Mouse (Mus musculus) midbrain, embryonic 14.5 days (tissue): ENCODE measurements at regions not wholly inside any gene's neighbourhood (a gene's known extent, or its start where the extent isn't known, plus 50 kb on each side); places are given as distances from the start of the nearest gene placed in this dataset.

Source experiments
- ATAC-seq: fragments of 200-750 bp; cut with Nextera tagmentation; 2 replicates; pipeline ENCODE4 v1.8.0; 2017; ENCODE audit warnings: moderate number of reproducible peaks, moderate library complexity; ENCODE audit not compliant: low FRiP score, low TSS enrichment
- DNase-seq: peaks from one replicate; pipeline ENCODE4 v3.0.0-alpha.2; 2015
- H3K27ac ChIP-seq: fragments of 300-500 bp; sonication (generic); replicated peaks from 2 replicates; pipeline ENCODE4 v1.5.1; 2014; ENCODE audit warnings: mild to moderate bottlenecking, low read depth, low read length, moderate library complexity
- H3K27me3 ChIP-seq: fragments of 300-500 bp; sonication (generic); 2 replicates; pipeline ENCODE4 v1.6.1; 2014; ENCODE audit warnings: low read length, control low read depth, mixed read lengths; ENCODE audit not compliant: control insufficient read depth, insufficient read depth
- H3K36me3 ChIP-seq: fragments of 300-500 bp; sonication (generic); 2 replicates; pipeline ENCODE4 v1.6.1; 2014; ENCODE audit warnings: low read length, control low read depth; ENCODE audit not compliant: control insufficient read depth, insufficient read depth
- H3K4me1 ChIP-seq: fragments of 300-500 bp; sonication (generic); 2 replicates; pipeline ENCODE4 v1.6.1; 2014; ENCODE audit warnings: mild to moderate bottlenecking, antibody characterized with exemption, low read length, control low read depth; ENCODE audit not compliant: control insufficient read depth, insufficient read depth
- H3K4me2 ChIP-seq: fragments of 300-500 bp; sonication (generic); 2 replicates; pipeline ENCODE4 v1.6.1; 2014; ENCODE audit warnings: mild to moderate bottlenecking, low read length, moderate library complexity
- H3K4me3 ChIP-seq: fragments of 300-500 bp; sonication (generic); replicated peaks from 2 replicates; pipeline ENCODE4 v1.5.1; 2014; ENCODE audit warnings: low read depth, low read length
- H3K9ac ChIP-seq: fragments of 300-500 bp; sonication (generic); replicated peaks from 2 replicates; pipeline ENCODE4 v1.6.1; 2014; ENCODE audit warnings: mild to moderate bottlenecking, low read length, moderate library complexity
- H3K9me3 ChIP-seq: fragments of 300-500 bp; sonication (generic); 2 replicates; pipeline ENCODE4 v1.6.1; 2016; ENCODE audit warnings: low read length, control low read depth, mixed read lengths; ENCODE audit not compliant: control insufficient read depth
- WGBS: fragments of 180-500 bp; shearing (Covaris S2); extraction: QIAGEN DNeasy Blood & Tissue Kit; methylation state at CpG from one replicate; pipeline ENCODE4 v1.1.7; 2014; 5-methylcytosine and 5-hydroxymethylcytosine counted together

GRCm38 (mm10) chr9:94200892-94201291, 337.0 kb downstream of the 1190002N15Rik start:
- H3K27ac ChIP-seq, result no peak overlapping the region
- no peaks in the 10 kb centered on the region for H3K27me3 ChIP-seq
- no peak overlapping the region for H3K9ac ChIP-seq
- no peaks in the 10 kb centered on the region for H3K9me3 ChIP-seq
- DNase-seq (no peak), ATAC-seq (no peak)
- H3K4me2 ChIP-seq, result no peak overlapping the region
- 90% methylated on average over 1 of the region's 1 CpGs for WGBS
- no peaks in the 10 kb centered on the region for H3K4me1 ChIP-seq
- H3K4me3 ChIP-seq, result no peak overlapping the region
- no peaks in the 10 kb centered on the region for H3K36me3 ChIP-seq

- H3K4me2 ChIP-seq, result no peak overlapping the region
- ATAC-seq (no peak), DNase-seq (no peak)
- no peak overlapping the region for H3K27ac ChIP-seq
- H3K9me3 ChIP-seq, result no peaks in the 10 kb centered on the region
- 91% methylated on average over 2 of the region's 2 CpGs for WGBS
- no peak overlapping the region for H3K9ac ChIP-seq
- no peak overlapping the region for H3K4me3 ChIP-seq
- no peaks in the 10 kb centered on the region for H3K27me3 ChIP-seq
- H3K36me3 ChIP-seq, result no peaks in the 10 kb centered on the region
- H3K4me1 ChIP-seq, result no peaks in the 10 kb centered on the region
These were observed 338.0 kb downstream of the 1190002N15Rik start for GRCm38 (mm10) chr9:94199864-94200263.

GRCm38 (mm10) chr9:94191083-94191482, 346.8 kb downstream of the 1190002N15Rik start:
- Histone ChIP-seq H3K27ac (no peak overlapping the region), H3K4me3 (no peak overlapping the region), H3K27me3 (no peaks in the 10 kb centered on the region), H3K4me1 (0 out of 2 replicates have a peak, but pooled peaks cover 4% of the 10 kb centered on the region), H3K9ac (no peak overlapping the region), H3K4me2 (no peak overlapping the region), H3K36me3 (no peaks in the 10 kb centered on the region), H3K9me3 (no peaks in the 10 kb centered on the region)
- DNase-seq (peak; percentile 7), ATAC-seq (no peak)
- 23% methylated on average over 3 of the region's 3 CpGs for WGBS

GRCm38 (mm10) chr9:94189872-94190800, 347.7 kb downstream of the 1190002N15Rik start:
- Histone ChIP-seq H3K9ac (no peak overlapping the region), H3K4me3 (no peak overlapping the region), H3K9me3 (no peaks in the 10 kb centered on the region), H3K36me3 (no peaks in the 10 kb centered on the region), H3K4me2 (no peak overlapping the region), H3K27ac (no peak overlapping the region), H3K4me1 (0 out of 2 replicates have a peak, but pooled peaks cover 4% of the 10 kb centered on the region), H3K27me3 (no peaks in the 10 kb centered on the region)
- ATAC-seq, result no peak
- DNase-seq, result peak; percentile 19
- WGBS, result 51% methylated on average over 2 of the region's 2 CpGs

- Histone ChIP-seq H3K27me3 (no peaks in the 10 kb centered on the region), H3K4me3 (no peak overlapping the region), H3K9ac (no peak overlapping the region), H3K36me3 (no peaks in the 10 kb centered on the region), H3K4me2 (no peak overlapping the region), H3K27ac (no peak overlapping the region), H3K9me3 (no peaks in the 10 kb centered on the region), H3K4me1 (0 out of 2 replicates have a peak, but pooled peaks cover 4% of the 10 kb centered on the region)
- ATAC-seq, result no peak
- DNase-seq, result no peak
These were observed 349.8 kb downstream of the 1190002N15Rik start for GRCm38 (mm10) chr9:94188124-94188523.

GRCm38 (mm10) chr9:94169905-94170612, 367.8 kb downstream of the 1190002N15Rik start:
- H3K4me2 ChIP-seq, result no peak overlapping the region
- no peak overlapping the region for H3K27ac ChIP-seq
- H3K4me3 ChIP-seq, result no peak overlapping the region
- ATAC-seq (no peak), DNase-seq (peak; percentile 31)
- 0 out of 2 replicates have a peak, but pooled peaks cover 4% of the 10 kb centered on the region for H3K4me1 ChIP-seq
- H3K27me3 ChIP-seq, result no peaks in the 10 kb centered on the region
- WGBS, result 15% methylated on average over 2 of the region's 2 CpGs
- H3K9me3 ChIP-seq, result no peaks in the 10 kb centered on the region
- no peaks in the 10 kb centered on the region for H3K36me3 ChIP-seq
- no peak overlapping the region for H3K9ac ChIP-seq

GRCm38 (mm10) chr9:94163671-94164070, 374.2 kb downstream of the 1190002N15Rik start:
- Histone ChIP-seq H3K4me3 (no peak overlapping the region), H3K36me3 (no peaks in the 10 kb centered on the region), H3K27ac (no peak overlapping the region), H3K9me3 (no peaks in the 10 kb centered on the region), H3K4me1 (no peaks in the 10 kb centered on the region), H3K9ac (no peak overlapping the region), H3K4me2 (no peak overlapping the region), H3K27me3 (no peaks in the 10 kb centered on the region)
- no peak for DNase-seq
- 91% methylated on average over 1 of the region's 1 CpGs for WGBS
- ATAC-seq, result no peak

- H3K27ac ChIP-seq, result no peak overlapping the region
- no peaks in the 10 kb centered on the region for H3K27me3 ChIP-seq
- no peak overlapping the region for H3K4me2 ChIP-seq
- WGBS, result 69% methylated on average over 2 of the region's 2 CpGs
- H3K9me3 ChIP-seq, result no peaks in the 10 kb centered on the region
- H3K4me3 ChIP-seq, result no peak overlapping the region
- DNase-seq (no peak), ATAC-seq (no peak)
- no peaks in the 10 kb centered on the region for H3K36me3 ChIP-seq
- H3K4me1 ChIP-seq, result no peaks in the 10 kb centered on the region
- no peak overlapping the region for H3K9ac ChIP-seq
These were observed 382.3 kb downstream of the 1190002N15Rik start for GRCm38 (mm10) chr9:94155581-94155980.
